Mouse (Mus musculus): ENCODE measurements around the gene Icam2. TPM values are rescaled to one million over a fixed set of nuclear protein-coding genes. Genes with fewer than 3 reads are reported as not detected.

Gene Icam2
- polyA plus RNA-seq, 1 experiment from 2014 or later, result 24.5 TPM

DNA sequence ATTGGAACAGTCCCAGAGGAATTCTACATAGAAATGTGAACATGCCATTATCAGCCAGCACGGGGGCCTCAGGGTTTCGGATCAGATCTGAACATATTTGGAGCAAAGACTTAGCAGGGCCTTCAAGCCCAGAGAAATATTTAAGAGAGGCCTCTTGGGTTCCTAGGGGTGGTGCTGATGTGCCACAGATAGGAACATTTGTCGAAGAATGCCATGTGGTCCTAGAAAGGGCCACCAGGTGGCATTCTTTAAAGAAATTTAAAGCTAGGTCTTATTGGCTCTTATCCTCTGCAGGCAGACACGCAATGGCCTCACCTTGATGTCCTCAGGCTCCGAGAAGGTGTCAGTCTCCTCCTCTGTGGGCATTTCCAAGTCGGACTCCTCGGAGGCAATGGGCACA is 58.2 kb downstream of the Icam2 start:
- DNase-seq (ENCODE audit: low spot score) (peak; percentile 48), ATAC-seq (ENCODE audit: insufficient number of reproducible peaks, low FRiP score, low TSS enrichment, low read depth) (no peak)
- Histone ChIP-seq H3K9me3 (ENCODE audit: control insufficient read depth, low read length) (no peaks in the 10 kb centered on the region), H3K4me1 (ENCODE audit: control insufficient read depth, insufficient read depth, low read length) (0 out of 2 replicates have a peak, but pooled peaks cover 2% of the 10 kb centered on the region), H3K36me3 (ENCODE audit: control insufficient read depth, insufficient read depth, low read length) (no peaks in the 10 kb centered on the region), H3K4me3 (ENCODE audit: low read depth, low read length) (no peak overlapping the region), H3K27ac (replicated peaks; ENCODE audit: low read depth, low read length) (no peak overlapping the region), H3K9ac (ENCODE audit: low read length) (no peak overlapping the region), H3K4me2 (ENCODE audit: low read depth, severe bottlenecking) (no peak overlapping the region), H3K27me3 (ENCODE audit: control insufficient read depth, insufficient read depth, low read length) (no peaks in the 10 kb centered on the region)
- WGBS, result 60% methylated on average over 7 of the region's 7 CpGs

DNA sequence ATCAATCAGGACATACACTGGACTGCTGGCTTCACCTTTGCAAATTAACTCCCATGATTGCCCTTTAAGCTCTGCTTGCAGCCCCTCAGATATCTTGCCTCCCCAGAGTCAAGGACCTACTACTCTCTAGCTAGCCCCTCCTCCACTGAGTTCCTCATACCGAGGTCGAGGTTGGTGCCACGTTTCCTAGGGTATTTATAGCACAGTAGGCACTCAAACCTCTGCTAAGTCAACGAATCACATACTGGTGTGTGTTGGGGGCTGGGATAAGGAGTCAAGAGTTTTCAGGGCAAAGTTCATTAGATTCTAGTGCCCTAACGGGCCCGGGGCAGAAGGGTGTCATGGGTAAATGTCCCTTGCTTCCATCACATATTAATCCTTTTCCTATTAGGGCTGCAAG is 58.7 kb downstream of the Icam2 start:
- Histone ChIP-seq H3K4me3 (ENCODE audit: low read depth, low read length) (no peak overlapping the region), H3K4me2 (ENCODE audit: low read depth, severe bottlenecking) (no peak overlapping the region), H3K27me3 (ENCODE audit: control insufficient read depth, insufficient read depth, low read length) (no peaks in the 10 kb centered on the region), H3K27ac (replicated peaks; ENCODE audit: low read depth, low read length) (no peak overlapping the region), H3K4me1 (ENCODE audit: control insufficient read depth, insufficient read depth, low read length) (0 out of 2 replicates have a peak, but pooled peaks cover 2% of the 10 kb centered on the region), H3K9me3 (ENCODE audit: control insufficient read depth, low read length) (no peaks in the 10 kb centered on the region), H3K36me3 (ENCODE audit: control insufficient read depth, insufficient read depth, low read length) (no peaks in the 10 kb centered on the region), H3K9ac (ENCODE audit: low read length) (no peak overlapping the region)
- no peak for DNase-seq (ENCODE audit: low spot score)
- 66% methylated on average over 6 of the region's 6 CpGs for WGBS
- ATAC-seq (ENCODE audit: insufficient number of reproducible peaks, low FRiP score, low TSS enrichment, low read depth), result no peak

DNA sequence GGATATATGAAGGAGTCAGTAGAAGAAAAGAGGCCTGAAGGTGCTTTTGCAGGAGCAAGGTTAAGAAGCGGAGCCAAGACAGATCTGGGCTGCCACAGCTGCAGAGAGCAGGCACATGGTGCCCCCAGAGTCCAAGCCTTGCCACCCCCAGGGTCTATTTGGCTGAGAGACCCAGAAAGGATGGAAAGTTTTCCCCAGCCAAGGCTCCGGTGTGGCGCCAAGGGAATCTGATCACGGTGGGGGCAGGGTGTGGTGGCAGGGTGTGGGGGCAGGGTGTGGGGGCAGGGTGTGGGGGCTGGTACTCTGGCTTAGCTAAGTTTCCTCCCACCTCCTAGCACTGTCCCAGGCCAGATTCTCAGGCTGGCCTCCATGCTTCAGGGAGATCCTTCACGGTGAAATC is 59.4 kb downstream of the Icam2 start:
- Histone ChIP-seq H3K4me3 (ENCODE audit: low read depth, low read length) (no peak overlapping the region), H3K4me2 (ENCODE audit: low read depth, severe bottlenecking) (no peak overlapping the region), H3K27me3 (ENCODE audit: control insufficient read depth, insufficient read depth, low read length) (no peaks in the 10 kb centered on the region), H3K27ac (replicated peaks; ENCODE audit: low read depth, low read length) (no peak overlapping the region), H3K9me3 (ENCODE audit: control insufficient read depth, low read length) (no peaks in the 10 kb centered on the region), H3K36me3 (ENCODE audit: control insufficient read depth, insufficient read depth, low read length) (no peaks in the 10 kb centered on the region), H3K9ac (ENCODE audit: low read length) (no peak overlapping the region), H3K4me1 (ENCODE audit: control insufficient read depth, insufficient read depth, low read length) (no peaks in the 10 kb centered on the region)
- DNase-seq (ENCODE audit: low spot score) (no peak), ATAC-seq (ENCODE audit: insufficient number of reproducible peaks, low FRiP score, low TSS enrichment, low read depth) (no peak)
- WGBS, result 43% methylated on average over 5 of the region's 5 CpGs

Other genes starting within 250 kb of the Icam2 start
- 0.64 TPM in 1 of 2 replicates, not detected in the other for gene Gm10840, start 227.2 kb downstream of the Icam2 start, polyA plus RNA-seq (2014; fragmentation: Nextera tagmentation; extraction: Ambion mirVana)
- 516 and 591 TPM in 2 replicates for gene Limd2, start 227.2 kb downstream of the Icam2 start, polyA plus RNA-seq (2014; fragmentation: Nextera tagmentation; extraction: Ambion mirVana)
- 36.7 and 40.0 TPM in 2 replicates for gene Strada, start 185.9 kb downstream of the Icam2 start, polyA plus RNA-seq (2014; fragmentation: Nextera tagmentation; extraction: Ambion mirVana)
- gene Ccdc47, start 171.7 kb downstream of the Icam2 start, polyA plus RNA-seq (2014; fragmentation: Nextera tagmentation; extraction: Ambion mirVana), result 53.5 and 68.1 TPM in 2 replicates
- 96.6 and 110 TPM in 2 replicates for gene Ddx42, start 171.1 kb downstream of the Icam2 start, polyA plus RNA-seq (2014; fragmentation: Nextera tagmentation; extraction: Ambion mirVana)
- 72.6 and 74.9 TPM in 2 replicates for gene Ftsj3, start 132.0 kb downstream of the Icam2 start, polyA plus RNA-seq (2014; fragmentation: Nextera tagmentation; extraction: Ambion mirVana)
- gene Psmc5, start 131.9 kb downstream of the Icam2 start, polyA plus RNA-seq (2014; fragmentation: Nextera tagmentation; extraction: Ambion mirVana), result 380 and 388 TPM in 2 replicates
- gene Smarcd2, start 115.1 kb downstream of the Icam2 start, polyA plus RNA-seq (2014; fragmentation: Nextera tagmentation; extraction: Ambion mirVana), result 82.6 and 84.8 TPM in 2 replicates
- 0.09 and 0.29 TPM in 2 replicates for gene Tcam1, start 111.4 kb downstream of the Icam2 start, polyA plus RNA-seq (2014; fragmentation: Nextera tagmentation; extraction: Ambion mirVana)
- gene Gh, start 86.2 kb downstream of the Icam2 start, polyA plus RNA-seq (2014; fragmentation: Nextera tagmentation; extraction: Ambion mirVana), result not detected in 2 replicates
- 2.1 and 2.3 TPM in 2 replicates for gene Cd79b, start 73.3 kb downstream of the Icam2 start, polyA plus RNA-seq (2014; fragmentation: Nextera tagmentation; extraction: Ambion mirVana)
- 0.13 and 0.23 TPM in 2 replicates for gene Scn4a, start 34.8 kb downstream of the Icam2 start, polyA plus RNA-seq (2014; fragmentation: Nextera tagmentation; extraction: Ambion mirVana)
- not detected in 2 replicates for gene Prr29, start 22.6 kb downstream of the Icam2 start, polyA plus RNA-seq (2014; fragmentation: Nextera tagmentation; extraction: Ambion mirVana)
- 6.3 and 6.9 TPM in 2 replicates for gene Ern1, start 99.8 kb upstream of the Icam2 start, polyA plus RNA-seq (2014; fragmentation: Nextera tagmentation; extraction: Ambion mirVana)
- 7.6 and 8.0 TPM in 2 replicates for gene Tex2, start 225.3 kb upstream of the Icam2 start, polyA plus RNA-seq (2014; fragmentation: Nextera tagmentation; extraction: Ambion mirVana)